Mouse (Mus musculus): Measurements from ENCODE around the gene Celf3.

DNA sequence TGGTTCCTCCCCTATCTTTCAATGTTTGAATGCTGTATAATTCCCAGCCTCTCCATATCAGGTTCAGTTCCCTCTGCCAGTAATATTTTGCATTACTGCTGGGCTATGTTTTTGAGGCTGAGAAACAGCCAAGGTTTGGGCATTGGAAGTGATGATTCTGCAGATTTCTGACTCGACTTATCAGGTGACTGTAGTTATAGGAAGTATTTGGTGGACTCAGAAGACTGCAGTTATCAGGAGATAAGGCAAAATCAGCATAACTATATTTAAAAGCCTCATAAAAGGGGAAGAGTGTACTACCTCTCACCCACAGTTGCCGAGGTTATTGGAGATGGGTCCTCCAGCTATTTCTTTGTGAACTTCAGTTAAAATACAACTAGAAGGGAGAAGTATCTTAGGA is 47.1 kb upstream of the Celf3 start:
- TF ChIP-seq TAL1 (IDR thresholded peaks at IDR 0.05; ENCODE audit: low read length) (no peak), GATA1 (IDR thresholded peaks at IDR 0.05; ENCODE audit: low read length) (no peak)
